Mouse (Mus musculus): Measurements from ENCODE around the gene Ptprn2. TPM values are rescaled to one million over a fixed set of nuclear protein-coding genes. Genes with fewer than 3 reads are reported as not detected.

Gene Ptprn2
- total RNA-seq, 2 experiments from 2014 or later = 296 to 297 TPM

GRCm38 (mm10) chr12:117158950-117159668 is 673.6 kb downstream of the Ptprn2 start:
- DNase-seq (ENCODE audit: low spot score in 2 of 2) = no peak

DNA sequence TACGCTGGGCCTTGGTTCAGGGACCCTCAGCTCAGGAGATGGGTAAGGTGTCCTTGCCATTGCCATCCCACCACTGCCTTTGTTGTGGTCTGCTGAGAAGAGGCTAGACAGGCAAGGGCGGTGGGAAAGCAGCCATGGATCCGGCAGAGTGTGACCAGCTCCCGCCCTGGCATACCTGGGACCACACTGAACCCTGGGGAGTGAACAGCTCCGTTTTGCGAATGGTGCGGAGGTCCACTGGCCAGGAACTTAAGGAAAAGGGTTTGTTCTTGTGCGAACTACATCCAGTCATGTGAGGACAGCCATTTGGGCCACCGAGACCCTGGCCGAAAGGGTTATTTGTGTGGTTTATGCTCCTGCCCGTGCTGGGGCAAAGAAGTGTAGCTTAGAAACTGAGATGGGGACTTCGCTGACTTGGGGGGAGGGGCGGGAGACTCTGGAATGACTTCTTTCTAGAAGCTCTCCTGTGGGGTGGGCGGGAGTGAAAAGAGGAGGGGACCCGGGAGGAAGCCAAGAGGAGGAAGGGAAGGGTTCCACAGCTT is 674.2 kb downstream of the Ptprn2 start:
- DNase-seq (ENCODE audit: low spot score in 2 of 2) = no peak

DNA sequence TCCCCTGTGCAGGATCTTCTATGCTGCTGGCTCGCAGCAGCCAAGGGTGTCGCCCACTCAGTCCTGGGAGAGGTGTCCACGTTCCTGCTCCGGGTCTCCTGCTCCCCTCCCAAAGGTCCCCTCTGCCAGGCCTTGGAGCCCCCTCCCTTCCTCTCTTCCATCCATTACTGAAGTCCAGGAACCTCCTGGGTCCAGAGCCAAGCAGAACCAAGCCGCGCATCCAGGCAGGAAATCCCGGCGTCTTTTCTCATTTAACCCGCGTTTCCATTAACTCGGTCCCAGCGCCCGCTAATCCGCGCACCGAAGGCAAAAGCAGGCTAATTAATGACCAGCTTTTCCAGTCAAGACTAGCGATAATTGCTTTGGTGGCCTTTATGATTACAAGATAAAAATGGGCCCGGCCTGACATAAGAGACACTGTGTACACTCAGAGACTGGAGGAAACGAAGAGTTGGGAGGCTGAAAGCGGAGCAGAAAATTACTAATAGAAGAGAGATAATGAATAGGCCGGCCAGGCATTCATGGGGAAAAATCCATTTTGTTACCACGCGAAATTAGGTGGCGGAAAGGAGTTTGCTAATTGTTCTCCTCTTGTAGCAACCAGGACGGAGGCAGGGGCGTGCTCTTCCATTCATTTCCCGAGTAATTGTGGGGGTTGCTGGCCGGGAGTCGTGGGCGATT is 674.8 kb downstream of the Ptprn2 start:
- DNase-seq (ENCODE audit: low spot score in 2 of 2) = no peak

GRCm38 (mm10) chr12:117162180-117162579 is 676.7 kb downstream of the Ptprn2 start:
- DNase-seq (ENCODE audit: low spot score in 2 of 2) = peak in 1 of 2 experiments; percentile 66

DNA sequence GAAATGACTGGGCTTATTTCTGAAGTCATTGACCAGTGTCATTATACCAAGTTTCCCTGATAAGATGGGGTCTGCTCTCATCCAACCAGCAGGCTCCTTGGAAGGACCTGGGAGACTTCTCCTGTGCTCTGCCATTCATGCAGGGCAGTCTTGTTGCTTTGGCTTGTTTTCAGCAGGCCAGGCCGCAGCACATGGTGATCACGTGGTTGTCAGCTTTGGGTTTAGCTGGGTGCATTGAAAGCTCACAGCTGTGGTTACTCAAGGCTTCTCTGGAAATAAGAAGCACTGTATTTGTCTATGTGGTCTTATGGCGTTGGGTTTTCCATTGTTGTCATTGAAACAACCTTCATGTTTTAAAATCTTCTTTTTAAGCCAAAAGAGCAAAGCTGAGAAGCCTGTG is 678.3 kb downstream of the Ptprn2 start:
- DNase-seq (ENCODE audit: low spot score in 2 of 2) = no peak

DNA sequence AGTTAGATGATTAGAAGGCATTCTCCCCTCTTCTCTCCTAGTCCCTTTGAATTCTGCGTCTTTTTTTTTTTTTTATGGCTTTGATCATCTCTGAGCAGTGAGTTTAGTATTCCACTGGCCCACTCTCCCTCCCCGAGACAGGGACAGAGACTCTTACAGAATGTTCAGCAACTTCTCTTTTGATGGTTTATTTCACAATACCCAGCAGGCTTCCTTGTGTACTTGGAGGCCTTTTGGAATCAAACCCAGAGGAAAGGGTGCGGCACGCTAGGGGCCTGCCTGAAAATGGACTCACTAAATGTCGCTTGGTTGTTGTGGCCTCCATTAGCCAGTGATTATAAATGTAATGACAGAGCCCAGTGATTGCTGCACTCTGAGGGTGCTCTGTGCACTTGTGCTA is 680.7 kb downstream of the Ptprn2 start:
- no peak for DNase-seq (ENCODE audit: low spot score in 2 of 2)

- no peak for DNase-seq (ENCODE audit: low spot score in 2 of 2)
These were observed 684.1 kb downstream of the Ptprn2 start for GRCm38 (mm10) chr12:117169670-117170069.

GRCm38 (mm10) chr12:117172529-117172884 is 687.0 kb downstream of the Ptprn2 start:
- no peak for DNase-seq (ENCODE audit: low spot score in 2 of 2)

GRCm38 (mm10) chr12:117172885-117173529 is 687.5 kb downstream of the Ptprn2 start:
- no peak for DNase-seq (ENCODE audit: low spot score in 2 of 2)

DNA sequence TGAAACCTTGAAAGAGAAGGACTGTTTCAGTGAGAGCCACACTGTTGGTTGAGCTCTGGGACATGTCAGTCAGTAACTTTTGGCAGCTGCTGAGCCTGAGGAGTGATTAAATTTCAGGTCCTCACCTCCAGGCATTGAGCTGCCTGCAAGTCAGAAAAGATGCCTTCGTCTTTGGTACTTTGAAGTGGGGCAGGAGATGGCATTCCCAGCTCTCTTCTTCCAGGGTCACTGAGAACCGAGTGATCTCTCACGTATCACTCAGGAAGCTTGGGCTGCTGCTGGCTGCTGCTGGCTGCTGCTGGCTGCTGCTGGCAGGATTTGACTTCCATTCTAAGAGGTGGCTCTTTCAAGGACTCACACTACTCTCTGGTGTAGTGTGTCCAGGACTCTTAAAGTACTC is 688.7 kb downstream of the Ptprn2 start:
- no peak for DNase-seq (ENCODE audit: low spot score in 2 of 2)

GRCm38 (mm10) chr12:117175072-117175681 is 689.7 kb downstream of the Ptprn2 start:
- DNase-seq (ENCODE audit: low spot score in 2 of 2) = peak in 1 of 2 experiments; percentile 63

DNA sequence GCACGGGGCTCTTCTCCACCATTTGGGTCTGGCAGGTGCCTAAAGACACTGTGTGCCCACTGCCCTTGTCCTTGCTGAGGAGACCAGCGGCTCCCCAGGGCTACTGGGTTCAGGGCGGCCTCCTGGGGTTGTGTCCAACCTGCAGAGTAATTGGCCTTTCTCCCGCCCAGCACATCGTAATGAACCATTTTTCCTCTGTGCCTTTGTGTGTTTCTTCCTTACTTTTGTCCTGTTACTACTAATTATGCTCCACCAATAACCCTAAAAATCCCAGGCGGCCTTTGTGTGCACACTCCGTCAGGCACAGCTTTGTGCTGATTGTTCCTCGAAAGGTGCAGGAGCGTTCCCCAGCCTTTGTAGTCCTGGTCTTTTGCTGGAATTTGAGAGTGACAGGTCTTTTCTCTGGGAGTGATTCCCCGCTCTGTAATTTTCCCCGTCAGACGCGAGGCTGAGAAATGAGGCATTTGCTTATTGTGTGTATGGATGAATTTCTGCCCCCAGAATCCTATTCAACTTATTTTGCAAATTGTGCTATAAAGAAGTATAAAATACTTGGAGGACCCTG is 690.8 kb downstream of the Ptprn2 start:
- no peak for DNase-seq (ENCODE audit: low spot score in 2 of 2)

DNA sequence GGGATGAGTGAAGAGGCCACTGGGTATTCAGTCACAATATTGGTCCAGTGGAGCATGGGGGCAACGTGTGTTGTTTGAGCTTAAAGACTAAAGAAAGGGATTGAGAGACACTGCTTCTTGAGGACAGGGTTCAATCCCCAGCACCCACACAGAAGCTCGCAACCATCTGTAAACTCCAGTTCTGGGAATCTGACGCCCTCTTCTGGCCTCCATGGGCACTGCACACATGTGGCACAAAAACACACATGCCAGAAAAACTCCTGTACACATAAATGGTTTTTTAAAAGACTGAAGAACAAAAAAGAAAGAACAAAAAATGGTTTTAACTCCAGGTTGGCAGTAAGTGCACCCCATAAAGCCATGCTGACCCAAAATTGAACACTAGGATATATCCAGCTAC is 701.6 kb downstream of the Ptprn2 start:
- DNase-seq (ENCODE audit: low spot score in 2 of 2) = no peak

DNA sequence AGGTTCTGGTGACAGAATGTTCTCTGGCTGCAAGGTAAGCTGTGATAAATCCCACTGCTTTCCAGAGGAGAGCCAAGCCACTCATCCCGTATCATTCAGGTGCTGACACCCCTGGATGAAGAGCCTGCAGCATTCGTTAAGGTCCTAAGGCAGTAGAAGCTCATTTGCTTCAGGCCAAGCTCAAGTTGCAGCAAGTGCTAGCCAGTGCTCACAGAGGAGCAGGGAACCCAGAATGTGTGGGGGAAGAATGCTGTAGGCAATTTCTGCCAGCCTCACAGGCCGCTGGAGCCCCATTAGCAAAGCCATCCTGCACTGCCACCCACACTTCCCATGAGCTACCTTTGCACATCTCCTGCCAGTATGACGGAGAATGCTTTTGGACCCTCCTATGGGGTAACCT is 706.5 kb downstream of the Ptprn2 start:
- peak; percentile 25 to 48 for DNase-seq (ENCODE audit: low spot score in 2 of 2)

DNA sequence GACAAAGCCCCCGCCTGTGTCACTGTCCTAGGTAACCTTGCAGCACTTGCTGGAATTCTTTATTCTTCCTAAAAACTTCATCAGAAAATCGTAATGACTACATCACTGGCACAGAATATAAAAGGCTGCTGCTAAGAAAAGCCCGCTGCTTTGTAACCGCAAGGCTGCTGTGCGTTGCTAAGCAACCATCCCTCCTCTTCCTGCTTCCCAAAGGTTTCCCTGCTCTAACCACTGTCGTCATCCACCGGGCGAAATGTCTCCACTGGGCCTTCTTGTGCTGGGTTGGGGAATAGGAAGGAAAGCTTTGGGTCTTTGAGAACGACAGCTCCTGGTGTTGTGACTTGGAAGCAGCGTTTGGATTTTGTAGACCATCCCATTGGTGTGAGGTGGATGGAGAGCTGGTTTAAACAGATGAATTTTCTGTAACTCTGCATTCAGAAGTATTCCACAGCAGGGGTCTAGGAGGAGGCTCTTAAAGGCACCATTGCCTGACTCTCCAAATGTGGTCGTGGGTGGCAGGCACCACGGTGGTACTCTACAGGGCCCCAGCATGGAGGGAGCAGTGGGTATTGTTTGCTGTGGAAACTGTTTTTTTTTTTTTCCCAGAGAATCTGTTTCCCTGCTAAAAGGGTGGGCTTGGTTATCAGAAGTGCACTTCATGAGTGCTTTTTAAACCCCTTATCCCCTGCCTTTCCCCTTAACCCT is 711.4 kb downstream of the Ptprn2 start:
- DNase-seq (ENCODE audit: low spot score in 2 of 2) = peak; percentile 61 to 78

GRCm38 (mm10) chr12:117198093-117198492 is 712.6 kb downstream of the Ptprn2 start:
- DNase-seq (ENCODE audit: low spot score in 2 of 2) = no peak

- peak; percentile 59 to 77 for DNase-seq (ENCODE audit: low spot score in 2 of 2)
These were observed 714.6 kb downstream of the Ptprn2 start for GRCm38 (mm10) chr12:117200117-117200516.

- DNase-seq (ENCODE audit: low spot score in 2 of 2) = peak in 1 of 2 experiments; percentile 62
These were observed 715.1 kb downstream of the Ptprn2 start for GRCm38 (mm10) chr12:117200590-117200989.

- no peak for DNase-seq (ENCODE audit: low spot score in 2 of 2)
These were observed 718.0 kb downstream of the Ptprn2 start for GRCm38 (mm10) chr12:117203506-117203905.

DNA sequence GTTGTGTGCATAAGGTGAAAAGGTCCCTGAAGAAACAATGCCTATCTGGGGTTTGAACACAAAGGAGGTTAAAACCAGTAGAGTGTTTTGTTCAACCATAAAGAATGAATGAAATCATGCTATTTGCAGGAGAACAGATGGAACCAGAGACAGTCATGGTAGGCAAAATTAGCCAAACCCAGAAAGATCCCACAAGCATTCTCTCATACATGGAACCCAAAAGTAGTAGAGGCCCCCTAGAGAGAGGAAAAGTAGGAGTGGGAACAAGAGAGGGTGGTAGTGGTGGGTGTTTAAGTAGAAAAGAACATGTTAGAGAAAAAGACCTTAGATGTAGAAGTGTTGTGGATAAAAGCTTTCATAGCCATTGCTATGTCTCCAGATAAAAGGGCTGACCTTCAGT is 719.4 kb downstream of the Ptprn2 start:
- DNase-seq (ENCODE audit: low spot score in 2 of 2) = no peak

Measured in layer of hippocampus, adult 18-20 months (tissue).